In the genomic region with DNA sequence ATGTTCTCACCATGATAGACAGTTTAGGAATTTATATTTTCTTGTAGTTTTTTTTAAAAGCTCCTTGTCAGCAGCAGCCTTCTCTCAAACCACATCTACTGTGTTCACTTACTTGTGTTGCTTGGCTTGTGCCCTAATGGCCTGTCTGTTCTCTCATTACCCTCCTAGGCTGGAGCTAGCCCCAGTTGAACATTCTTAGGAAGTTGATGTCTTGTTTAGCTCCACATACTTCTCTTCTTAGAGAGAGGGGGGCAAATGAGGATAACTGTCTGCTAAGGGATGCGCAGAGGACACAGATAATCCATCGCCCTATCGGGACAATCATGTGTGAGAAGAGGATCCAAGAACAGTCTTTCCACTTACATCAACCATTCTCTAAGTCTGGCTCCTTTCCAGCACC, we compare ENCODE assay signal across 27 mouse cellular contexts.
DNase-seq lines count a peak whose midpoint lies in the region; ATAC-seq and TF ChIP-seq lines count a peak whose summit lies in the region.
"Had no signal": no experiment of that assay in that cellular context is flagged by ENCODE, and none has a peak within 500 bp of the region (broad histone marks: within the 10 kb centered on the region; RNA-seq: fewer than 3 reads in every experiment).

No protein-coding gene starts in this region.

- TF ChIP-seq EP300 in lung, postnatal 0 days (IDR thresholded peaks at IDR 0.05): no peak

- no peaks in the 10 kb centered on the region for H3K9me3 ChIP-seq in lung, postnatal 0 days (ENCODE audit: low read length)
- H3K9me3 ChIP-seq: embryonic facial prominence, embryonic 12.5 days; embryonic facial prominence, embryonic 15.5 days; forebrain, embryonic 12.5 days; heart, embryonic 12.5 days; heart, embryonic 15.5 days had no signal

- intact Hi-C loops in heart, postnatal 14 days (cut with DNase I): no loop called here

- DNase-seq in heart, adult 18-20 months: peak; percentile 8 to 10
- no peak for DNase-seq in heart, postnatal 14 days
- DNase-seq in kidney, postnatal 14 days: peak; percentile 7
- DNase-seq in kidney, postnatal 25 days: no peak
- DNase-seq in lung, postnatal 25 days (ENCODE audit: low spot score): peak; percentile 34
- no peak for DNase-seq in lung, postnatal 0 days (ENCODE audit: low spot score)
- peak; percentile 18 for DNase-seq in skeletal muscle tissue, adult 2 months (ENCODE audit: low read depth, low spot score)
- DNase-seq in frontal cortex, postnatal 14 days (ENCODE audit: low spot score in 2 of 2): no peak
- DNase-seq: adrenal gland, adult 2 months; adrenal gland, postnatal 14 days; cerebellum, adult 11 months; cerebellum, adult 2 months; cerebellum, adult 9-11 months; cerebellum, postnatal 25 days; gastrocnemius, adult 2 months; gastrocnemius, postnatal 14 days; heart, postnatal 4 days had no signal

- H3K9ac ChIP-seq in lung, postnatal 0 days (replicated peaks; ENCODE audit: low read depth): no peak overlapping the region
- H3K9ac ChIP-seq: embryonic facial prominence, embryonic 12.5 days; embryonic facial prominence, embryonic 15.5 days; forebrain, embryonic 12.5 days; heart, embryonic 12.5 days; heart, embryonic 15.5 days; hindbrain, embryonic 14.5 days had no signal

- no peak overlapping the region for H3K4me2 ChIP-seq in lung, postnatal 0 days (replicated peaks; ENCODE audit: low read depth, low read length)
- H3K4me2 ChIP-seq: embryonic facial prominence, embryonic 12.5 days; embryonic facial prominence, embryonic 15.5 days; forebrain, embryonic 12.5 days; heart, embryonic 12.5 days; heart, embryonic 15.5 days; hindbrain, embryonic 14.5 days had no signal

- WGBS in lung, postnatal 0 days: 83% methylated on average over 3 of the region's 3 CpGs

- H3K36me3 ChIP-seq in lung, postnatal 0 days (ENCODE audit: insufficient read depth, low read length): no peaks in the 10 kb centered on the region
- H3K36me3 ChIP-seq: embryonic facial prominence, embryonic 12.5 days; embryonic facial prominence, embryonic 15.5 days; forebrain, embryonic 12.5 days; heart, embryonic 12.5 days; heart, embryonic 15.5 days had no signal

- no peak for ATAC-seq in lung, postnatal 0 days
- ATAC-seq: CD4-positive, CD25-positive, alpha-beta regulatory T cell, adult 4 months; forebrain, embryonic 16.5 days; hindbrain, postnatal 0 days; inflammation-experienced regulatory T-cells, adult 6 months had no signal

- H3K27me3 ChIP-seq in lung, postnatal 0 days (replicated peaks; ENCODE audit: insufficient read depth, low read length): no peaks in the 10 kb centered on the region
- H3K27me3 ChIP-seq: embryonic facial prominence, embryonic 12.5 days; embryonic facial prominence, embryonic 15.5 days; forebrain, embryonic 12.5 days; heart, embryonic 12.5 days; heart, embryonic 15.5 days had no signal

- no peak for TF ChIP-seq CTCF in lung, postnatal 0 days (IDR thresholded peaks at IDR 0.05)

- H3K27ac ChIP-seq in lung, postnatal 0 days (ENCODE audit: low read length): no peak overlapping the region
- H3K27ac ChIP-seq: embryonic facial prominence, embryonic 12.5 days; embryonic facial prominence, embryonic 15.5 days; forebrain, embryonic 12.5 days; gastrocnemius, adult 2 months; heart, embryonic 15.5 days; hindbrain, embryonic 14.5 days; hindbrain, postnatal 0 days had no signal

- no peak overlapping the region for H3K4me3 ChIP-seq in lung, postnatal 0 days (ENCODE audit: low read depth, low read length)
- H3K4me3 ChIP-seq: embryonic facial prominence, embryonic 12.5 days; embryonic facial prominence, embryonic 15.5 days; forebrain, embryonic 12.5 days; gastrocnemius, adult 2 months; heart, embryonic 12.5 days; heart, embryonic 15.5 days had no signal

- H3K4me1 ChIP-seq in lung, postnatal 0 days (ENCODE audit: insufficient read depth, low read depth, low read length): no peaks in the 10 kb centered on the region
- H3K4me1 ChIP-seq: embryonic facial prominence, embryonic 12.5 days; embryonic facial prominence, embryonic 15.5 days; forebrain, embryonic 12.5 days; heart, embryonic 12.5 days; heart, embryonic 15.5 days had no signal

Comparison
In these comparisons a context has a peak if more than half of its experiments do, and no peak if none do; other contexts are left out.
1. DNase-seq: peak in heart, adult 18-20 months (2 of 2), kidney, postnatal 14 days (single experiment), lung, postnatal 25 days (single experiment) and skeletal muscle tissue, adult 2 months (single experiment); none in heart, postnatal 14 days (0 of 2), kidney, postnatal 25 days (0 of 2), lung, postnatal 0 days (single experiment) and frontal cortex, postnatal 14 days (0 of 2).